Mouse (Mus musculus): ENCODE measurements around the gene Arhgef3.
"Not testable (repeated sequence)": the region's sequence is repeated elsewhere in the genome, so short reads cannot be mapped to it uniquely, and the experiment has no call there.

Arhgef3 gene

GRCm38 (mm10) chr14:27192450-27192849 lies 77.8 kb downstream of the Arhgef3 start:
- no peak for DNase-seq (ENCODE audit: low read depth, low spot score)

GRCm38 (mm10) chr14:27196980-27197379 lies 82.3 kb downstream of the Arhgef3 start:
- no peak for DNase-seq (ENCODE audit: low read depth, low spot score)

GRCm38 (mm10) chr14:27198490-27199089 lies 83.9 kb downstream of the Arhgef3 start:
- no peak for DNase-seq (ENCODE audit: low read depth, low spot score)

- no peak for DNase-seq (ENCODE audit: low read depth, low spot score)
Observed at GRCm38 (mm10) chr14:27199119-27199518, 84.4 kb downstream of the Arhgef3 start.

- DNase-seq (ENCODE audit: low read depth, low spot score), result no peak
Observed at GRCm38 (mm10) chr14:27199870-27200269, 85.2 kb downstream of the Arhgef3 start.

GRCm38 (mm10) chr14:27200743-27201576 lies 86.3 kb downstream of the Arhgef3 start:
- no peak for DNase-seq (ENCODE audit: low read depth, low spot score)

- DNase-seq (ENCODE audit: low read depth, low spot score), result no peak
Observed at GRCm38 (mm10) chr14:27201824-27202223, 87.1 kb downstream of the Arhgef3 start.

GRCm38 (mm10) chr14:27204704-27205103 lies 90.0 kb downstream of the Arhgef3 start:
- DNase-seq (ENCODE audit: low read depth, low spot score), result no peak

GRCm38 (mm10) chr14:27206443-27206842 lies 91.7 kb downstream of the Arhgef3 start:
- no peak for DNase-seq (ENCODE audit: low read depth, low spot score)

- no peak for DNase-seq (ENCODE audit: low read depth, low spot score)
Observed at GRCm38 (mm10) chr14:27209542-27209941, 94.8 kb downstream of the Arhgef3 start.

GRCm38 (mm10) chr14:27210801-27211200 lies 96.1 kb downstream of the Arhgef3 start:
- not testable (repeated sequence) for DNase-seq (ENCODE audit: low read depth, low spot score)

- DNase-seq (ENCODE audit: low read depth, low spot score), result no peak
Observed at GRCm38 (mm10) chr14:27211743-27212445, 97.2 kb downstream of the Arhgef3 start.

- no peak for DNase-seq (ENCODE audit: low read depth, low spot score)
Observed at GRCm38 (mm10) chr14:27214232-27214631, 99.5 kb downstream of the Arhgef3 start.

- DNase-seq (ENCODE audit: low read depth, low spot score), result no peak
Observed at GRCm38 (mm10) chr14:27219668-27220067, 105.0 kb downstream of the Arhgef3 start.

- no peak for DNase-seq (ENCODE audit: low read depth, low spot score)
Observed at GRCm38 (mm10) chr14:27220297-27220696, 105.6 kb downstream of the Arhgef3 start.

- no peak for DNase-seq (ENCODE audit: low read depth, low spot score)
Observed at GRCm38 (mm10) chr14:27224636-27225035, 109.9 kb downstream of the Arhgef3 start.

GRCm38 (mm10) chr14:27226288-27226687 lies 111.6 kb downstream of the Arhgef3 start:
- DNase-seq (ENCODE audit: low read depth, low spot score), result no peak

- DNase-seq (ENCODE audit: low read depth, low spot score), result no peak
Observed at GRCm38 (mm10) chr14:27228288-27228687, 113.6 kb downstream of the Arhgef3 start.

GRCm38 (mm10) chr14:27228941-27229371 lies 114.3 kb downstream of the Arhgef3 start:
- DNase-seq (ENCODE audit: low read depth, low spot score), result no peak

GRCm38 (mm10) chr14:27229441-27230147 lies 114.9 kb downstream of the Arhgef3 start:
- no peak for DNase-seq (ENCODE audit: low read depth, low spot score)

GRCm38 (mm10) chr14:27230262-27231022 lies 115.7 kb downstream of the Arhgef3 start:
- DNase-seq (ENCODE audit: low read depth, low spot score), result no peak

Measured in retina, postnatal 7 days (tissue).